Mouse (Mus musculus) heart, postnatal 14 days (tissue): ENCODE results near the gene Gm10428. TPM values are rescaled to one million over a fixed set of nuclear protein-coding genes. Genes with fewer than 3 reads are reported as not detected.
"Not testable (repeated sequence)": the region's sequence is repeated elsewhere in the genome, so short reads cannot be mapped to it uniquely, and the experiment has no call there.

Source experiments
- DNase-seq, 2 experiments: peaks; one replicate each; pipeline ENCODE4 v3.0.0; 2021 to 2022
- intact Hi-C: fragments of 180-260 bp; cut with DNase I; formaldehyde crosslinking; loops from one replicate; pipeline ENCODE4 v1.15.1; 2025
- long read RNA-seq, 2 experiments: library from polyadenylated mRNA; stranded (forward); transcript quantifications; one replicate each; pipeline ENCODE4 v2.0.0; 2021
- total RNA-seq, 2 experiments: library from RNA; stranded (reverse); gene quantifications; 2 replicates each; pipeline ENCODE4 v1.2.3; 2021

The Gm10428 gene
- not detected for total RNA-seq
- long read RNA-seq, experiment 1 = 0 reads
- long read RNA-seq, experiment 2 = 0 reads

DNA sequence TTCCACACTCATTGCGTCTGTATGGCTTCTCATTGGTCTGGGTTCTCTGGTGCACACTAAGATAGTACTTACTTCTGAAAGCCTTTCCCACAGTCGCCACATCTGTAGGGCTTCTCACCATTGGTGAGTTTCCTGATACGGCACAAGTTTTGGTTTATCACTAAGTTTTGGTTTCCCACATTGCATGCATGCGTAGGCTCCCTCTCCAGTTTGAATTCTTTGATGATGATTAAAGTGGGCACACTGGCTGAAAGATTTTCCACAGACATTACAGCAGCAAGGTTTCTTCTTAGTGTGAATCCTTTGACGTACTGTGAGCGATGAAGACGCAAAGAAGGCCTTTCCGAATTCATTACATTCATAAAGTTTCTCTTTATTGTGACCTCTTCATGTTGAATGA, at the start of gene Gm10428:
Gm10428 (plus strand) TSS at position 321 of the 400 bp plus-strand sequence.
- no peak for DNase-seq
- intact Hi-C loops = loop anchor here (10.0 kb wide), 1 partner anchor 382 kb away; no protein-coding TSS in a partner anchor

GRCm38 (mm10) chr11:62706141-62706540, 46.8 kb upstream of the Gm10428 start:
- intact Hi-C loops = no loop called here
- no peak for DNase-seq

- no peak for DNase-seq
- intact Hi-C loops = no loop called here
Measured at GRCm38 (mm10) chr11:62708252-62708651, 44.6 kb upstream of the Gm10428 start.

GRCm38 (mm10) chr11:62710657-62711056, 42.2 kb upstream of the Gm10428 start:
- intact Hi-C loops = no loop called here
- DNase-seq = no peak

- no peak for DNase-seq
- intact Hi-C loops = no loop called here
Measured at GRCm38 (mm10) chr11:62728276-62728675, 24.6 kb upstream of the Gm10428 start.

DNA sequence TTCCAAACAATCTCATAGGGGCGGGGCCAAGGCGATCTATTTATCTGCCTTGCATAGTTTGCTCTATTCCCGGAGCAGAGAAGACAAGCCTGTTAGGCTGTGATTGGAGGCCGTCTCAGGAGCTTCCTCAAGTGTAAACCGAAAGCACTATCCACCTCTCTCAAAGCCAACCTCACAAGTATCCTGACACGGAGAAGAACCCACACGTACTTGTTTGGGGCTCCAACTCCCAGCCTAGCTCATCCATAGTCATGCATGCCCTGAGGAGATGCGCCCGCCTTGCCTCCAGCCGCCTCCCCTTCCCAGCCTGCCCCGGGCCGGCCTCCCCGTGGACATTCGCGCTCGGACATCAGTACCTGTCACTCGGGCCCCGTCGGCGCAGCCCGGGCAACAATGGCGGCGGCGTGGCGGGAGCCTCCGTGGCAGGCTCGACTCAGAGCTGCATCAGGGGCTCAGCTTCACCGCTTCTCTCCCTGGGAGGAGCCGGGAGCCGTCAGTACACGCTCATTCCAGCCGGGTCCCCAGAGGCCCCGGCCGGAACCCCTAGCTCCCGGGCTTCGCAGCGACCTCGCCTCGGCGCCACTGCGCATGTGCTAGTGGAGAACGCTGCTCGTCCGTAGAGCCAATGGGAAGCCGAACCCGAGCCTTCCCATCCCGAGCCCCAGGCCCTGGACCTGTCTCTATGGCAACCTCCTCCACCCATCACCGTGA, 21.4 kb upstream of the Gm10428 start, which contains the start of gene Zfp287:
Zfp287 (minus strand) TSS at position 595 of the 711 bp plus-strand sequence.
- intact Hi-C loops = no loop called here
- peak; percentile 88 to 89 for DNase-seq

DNA sequence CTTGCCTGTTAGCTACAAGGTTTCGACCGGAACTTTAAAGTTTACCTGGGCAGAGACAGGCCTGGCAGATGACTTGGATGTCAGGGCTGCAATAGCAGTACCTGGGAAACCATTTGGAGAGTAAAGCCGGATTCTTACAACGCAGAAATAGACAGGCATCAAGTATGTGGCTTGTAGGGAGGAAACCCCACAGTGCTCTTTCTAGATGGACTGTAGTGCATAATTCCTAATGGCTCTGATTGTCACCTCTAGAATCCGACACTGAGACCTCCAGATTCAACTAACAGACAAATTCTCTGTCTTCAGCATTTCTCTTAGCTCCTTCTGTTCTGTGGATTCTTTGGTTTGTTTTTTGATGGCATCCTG, 20.9 kb upstream of the Gm10428 start:
- no peak for DNase-seq
- intact Hi-C loops = no loop called here

DNA sequence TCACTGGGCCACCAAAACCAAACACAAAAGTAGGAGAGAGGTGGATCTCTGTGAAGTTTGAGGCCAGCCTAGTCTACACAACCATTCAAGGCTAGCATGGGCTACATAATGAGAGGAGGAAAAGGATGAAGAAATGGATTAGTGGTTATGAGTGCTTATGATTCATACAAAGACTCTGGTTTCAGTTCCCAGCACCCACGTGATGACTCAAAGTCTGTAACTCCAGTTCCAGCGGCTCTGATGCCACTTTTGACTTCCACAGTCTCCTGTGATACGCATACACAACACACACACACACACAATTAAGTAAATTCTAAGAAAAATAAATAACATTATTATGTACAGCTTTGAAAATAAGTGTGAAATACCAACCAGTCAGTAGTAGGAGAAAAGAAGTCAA, 20.2 kb upstream of the Gm10428 start:
- no peak for DNase-seq
- intact Hi-C loops = no loop called here

GRCm38 (mm10) chr11:62741186-62741585, 11.7 kb upstream of the Gm10428 start:
- intact Hi-C loops = loop anchor here (10.0 kb wide), 1 partner anchor 424 kb away; no protein-coding TSS in a partner anchor

GRCm38 (mm10) chr11:62742261-62742957, 10.5 kb upstream of the Gm10428 start:
- intact Hi-C loops = loop anchor here (10.0 kb wide), 1 partner anchor 422 kb away; no protein-coding TSS in a partner anchor
- DNase-seq = no peak

More at GRCm38 (mm10) chr11:62741186-62741585, 11.7 kb upstream of the Gm10428 start:
- DNase-seq = no peak

GRCm38 (mm10) chr11:62744103-62744502, 8.8 kb upstream of the Gm10428 start:
- peak; percentile 68 to 80 for DNase-seq
- intact Hi-C loops = loop anchor here (10.0 kb wide), 1 partner anchor 421 kb away; no protein-coding TSS in a partner anchor

DNA sequence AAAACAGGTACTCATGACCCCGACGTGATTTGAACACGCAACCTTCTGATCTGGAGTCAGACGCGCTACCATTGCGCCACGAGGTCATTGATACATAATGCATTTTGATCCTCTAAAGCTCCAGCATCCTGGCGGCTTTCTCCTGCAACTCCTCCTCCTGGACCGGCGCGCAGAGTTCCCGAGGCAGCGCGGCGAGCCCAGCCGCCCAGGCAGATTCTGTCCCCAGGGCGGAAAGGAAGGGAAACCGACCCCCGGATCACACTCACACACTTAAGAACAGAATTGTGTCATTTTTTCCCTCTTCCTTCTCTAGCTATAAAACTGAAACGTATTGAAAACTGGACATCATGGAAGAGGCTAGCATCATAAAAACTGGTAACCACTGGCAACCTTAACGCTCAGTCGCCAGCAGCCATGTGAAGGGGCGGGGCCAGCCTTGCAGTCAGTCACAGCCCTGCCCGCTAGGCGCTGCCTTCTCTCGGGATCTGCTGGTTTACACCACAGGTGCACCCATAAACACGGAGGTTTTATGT, 6.8 kb upstream of the Gm10428 start:
- intact Hi-C loops = loop anchor here (10.0 kb wide), 1 partner anchor 419 kb away; no protein-coding TSS in a partner anchor
- peak; percentile 55 to 70 for DNase-seq

- intact Hi-C loops = loop anchor here (10.0 kb wide), 1 partner anchor 418 kb away; no protein-coding TSS in a partner anchor
- DNase-seq = no peak
Measured at GRCm38 (mm10) chr11:62747227-62747626, 5.7 kb upstream of the Gm10428 start.

DNA sequence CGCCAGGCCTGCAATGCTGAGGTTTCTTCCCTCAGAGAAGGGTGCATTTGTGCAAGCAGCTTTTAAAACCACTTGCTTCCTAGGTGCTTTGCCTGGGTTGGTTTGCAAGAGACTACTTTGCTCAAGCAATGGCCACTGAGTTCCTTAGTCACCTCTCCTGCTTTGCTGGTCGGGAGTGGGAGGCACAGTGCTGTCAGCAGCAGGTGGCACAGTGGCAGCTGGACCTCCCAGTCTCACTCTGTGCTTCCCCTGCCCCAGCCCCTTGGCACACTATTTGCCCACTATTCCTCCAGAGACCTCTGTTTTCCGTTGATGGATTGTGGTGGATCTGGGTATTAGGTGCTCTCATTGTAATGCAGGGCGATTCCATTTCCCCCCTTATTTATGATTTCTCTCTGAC, 4.8 kb upstream of the Gm10428 start:
- DNase-seq = no peak
- intact Hi-C loops = loop anchor here (10.0 kb wide), 1 partner anchor 417 kb away; no protein-coding TSS in a partner anchor

GRCm38 (mm10) chr11:62749445-62749844, 3.5 kb upstream of the Gm10428 start:
- DNase-seq = not testable (repeated sequence)
- intact Hi-C loops = loop anchor here (10.0 kb wide), 1 partner anchor 415 kb away; no protein-coding TSS in a partner anchor

DNA sequence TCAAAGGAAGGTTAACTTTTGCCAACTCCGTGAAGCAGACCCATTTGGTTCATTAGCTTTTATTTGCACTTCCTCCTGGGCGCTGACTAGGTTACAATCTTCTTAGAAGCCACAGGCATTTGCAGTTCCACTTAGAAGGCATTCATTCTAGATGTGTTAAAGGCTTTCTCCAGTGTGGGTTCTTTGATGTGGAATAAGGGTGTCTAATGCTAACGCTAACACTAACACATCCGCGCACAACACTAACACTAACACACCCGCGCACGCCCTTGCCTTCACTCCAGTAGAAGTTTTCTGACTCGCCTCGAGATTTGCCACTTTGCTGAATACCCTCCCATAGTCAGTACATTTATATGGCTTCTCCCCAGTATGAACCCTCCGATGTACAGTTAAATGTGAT, 709 bp upstream of the Gm10428 start:
- no peak for DNase-seq
- intact Hi-C loops = loop anchor here (10.0 kb wide), 1 partner anchor 383 kb away; no protein-coding TSS in a partner anchor

GRCm38 (mm10) chr11:62756456-62757142, 3.7 kb downstream of the Gm10428 start:
- peak; percentile 97 to 98 for DNase-seq
- intact Hi-C loops = loop anchor here (2.0 to 10.0 kb wide), 4 partner anchors 52 to 378 kb away; no protein-coding TSS in a partner anchor

DNA sequence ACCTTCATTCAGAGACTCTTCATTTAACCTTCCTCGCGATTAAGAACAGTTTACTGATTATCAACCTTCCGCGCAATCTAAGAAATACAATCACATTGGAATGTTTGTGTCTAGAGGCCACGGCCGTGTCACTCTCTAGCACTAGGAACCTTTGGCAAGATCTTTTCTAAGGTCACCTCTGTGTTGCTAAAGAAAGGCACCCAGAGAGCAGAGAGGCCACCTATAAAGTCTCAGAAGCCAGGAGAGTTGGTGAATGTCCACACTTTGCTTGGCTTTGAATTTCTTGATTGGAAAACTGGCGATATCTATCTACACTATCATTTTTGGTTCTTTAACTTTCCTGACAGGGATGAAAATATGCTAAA, 4.2 kb downstream of the Gm10428 start:
- intact Hi-C loops = loop anchor here (2.0 to 10.0 kb wide), 4 partner anchors 52 to 378 kb away; no protein-coding TSS in a partner anchor
- no peak for DNase-seq

DNA sequence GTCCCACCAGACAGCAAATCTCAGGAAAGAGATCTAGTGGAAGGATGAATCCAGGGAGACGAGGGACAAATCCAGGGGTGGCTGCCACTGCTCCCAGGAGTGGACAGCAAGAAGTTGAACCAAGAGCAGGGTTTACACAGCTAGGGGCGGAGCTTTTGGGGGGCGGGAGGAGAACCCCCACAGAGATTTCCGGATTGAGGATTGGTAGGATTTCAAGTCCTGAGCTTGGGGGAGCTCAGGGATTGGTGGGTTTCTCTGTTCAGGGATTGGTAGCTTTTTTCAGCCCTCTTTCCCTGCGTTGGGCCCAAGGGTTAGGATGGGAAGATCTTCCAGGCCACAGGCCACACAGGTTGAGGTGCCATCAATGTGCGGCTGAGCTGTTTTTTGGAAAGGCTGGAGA, 5.0 kb downstream of the Gm10428 start:
- no peak for DNase-seq
- intact Hi-C loops = loop anchor here (2.0 to 10.0 kb wide), 4 partner anchors 51 to 377 kb away; no protein-coding TSS in a partner anchor

DNA sequence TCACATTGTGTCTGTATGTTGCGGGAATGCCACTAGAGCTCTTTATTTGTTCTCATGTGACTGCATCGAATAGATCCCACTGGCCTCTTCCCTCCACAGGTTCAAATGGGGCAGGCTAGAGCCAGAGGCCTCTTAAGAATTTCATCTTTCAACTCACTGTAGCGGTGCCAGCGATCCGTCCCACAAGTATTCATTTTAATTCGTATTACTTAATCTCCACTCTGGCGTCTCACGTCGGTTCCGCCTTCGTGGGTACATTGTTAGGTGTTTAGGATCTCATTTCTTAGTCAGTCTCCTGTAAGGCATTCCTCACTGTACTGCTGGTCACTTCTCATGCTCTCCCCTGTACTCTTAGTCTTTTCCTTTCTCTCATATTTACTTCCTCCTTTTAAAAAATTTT, 5.6 kb downstream of the Gm10428 start:
- intact Hi-C loops = loop anchor here (5.0 to 10.0 kb wide), 2 partner anchors 149 to 376 kb away; no protein-coding TSS in a partner anchor
- no peak for DNase-seq
